In genomic region chr4:107623916-107624315, GRCm38 (mm10) we compare ENCODE assay signal across 19 mouse cellular contexts.
A peak's percentile ranks its signal among the peaks of the same experiment; 100 is the strongest.
DNase-seq lines count a peak whose midpoint lies in the region; ATAC-seq lines count a peak whose summit lies in the region.
"Had no signal": no experiment of that assay in that cellular context is flagged by ENCODE, and none has a peak within 500 bp of the region (broad histone marks: within the 10 kb centered on the region; RNA-seq: fewer than 3 reads in every experiment).

No protein-coding gene starts in this region.

- H3K36me3 ChIP-seq in heart, embryonic 11.5 days (ENCODE audit: control insufficient read depth, insufficient read depth, low read length): no peaks in the 10 kb centered on the region
- H3K36me3 ChIP-seq: forebrain, embryonic 15.5 days; limb, embryonic 13.5 days; neural tube, embryonic 13.5 days had no signal

- peaks cover 11% of the 10 kb centered on the region for H3K4me1 ChIP-seq in heart, embryonic 11.5 days (ENCODE audit: control insufficient read depth, insufficient read depth, low read length)
- H3K4me1 ChIP-seq: forebrain, embryonic 15.5 days had no signal

- no peak for ATAC-seq in heart, embryonic 11.5 days (replicated peaks; ENCODE audit: insufficient number of reproducible peaks, low FRiP score, low TSS enrichment)
- ATAC-seq: forebrain, embryonic 15.5 days had no signal

- H3K4me2 ChIP-seq in heart, embryonic 11.5 days: no peak overlapping the region
- H3K4me2 ChIP-seq: forebrain, embryonic 15.5 days; limb, embryonic 13.5 days; neural tube, embryonic 13.5 days had no signal

- 0 out of 2 replicates have a peak, but pooled peaks cover 8% of the 10 kb centered on the region for H3K27me3 ChIP-seq in heart, embryonic 11.5 days (ENCODE audit: control insufficient read depth, insufficient read depth, low read length)
- H3K27me3 ChIP-seq: CH12.LX; forebrain, embryonic 15.5 days; neural tube, embryonic 13.5 days had no signal

- no peak overlapping the region for H3K27ac ChIP-seq in heart, embryonic 11.5 days (ENCODE audit: low read depth, low read length)
- H3K27ac ChIP-seq: forebrain, embryonic 15.5 days; limb, embryonic 13.5 days had no signal

- H3K9me3 ChIP-seq in heart, embryonic 11.5 days (replicated peaks; ENCODE audit: control insufficient read depth, low read length): no peaks in the 10 kb centered on the region
- H3K9me3 ChIP-seq: forebrain, embryonic 15.5 days; limb, embryonic 13.5 days; neural tube, embryonic 13.5 days had no signal

- 85% methylated on average over 6 of the region's 6 CpGs for WGBS in heart, embryonic 11.5 days (ENCODE audit: insufficient replicate concordance)

- no peak overlapping the region for H3K9ac ChIP-seq in heart, embryonic 11.5 days (ENCODE audit: low read depth, low read length)
- H3K9ac ChIP-seq: forebrain, embryonic 15.5 days; limb, embryonic 13.5 days; neural tube, embryonic 13.5 days had no signal

- DNase-seq in heart, adult 8-10 months (ENCODE audit: low spot score): peak; percentile 13
- DNase-seq in ovary, postnatal 36 days (ENCODE audit: low spot score): peak; percentile 24
- DNase-seq in ovary, postnatal 10 days (ENCODE audit: low spot score): no peak
- DNase-seq in fibroblast of lung, adult 2 months (ENCODE audit: low read depth): peak; percentile 89
- DNase-seq in skeletal muscle tissue, adult 2 months (ENCODE audit: low read depth, low spot score): peak; percentile 78
- no peak for DNase-seq in B cell, adult 2 months
- no peak for DNase-seq in cerebellum, postnatal 4 days (ENCODE audit: low spot score in 2 of 2)
- DNase-seq: cerebellum, adult 11 months; cerebellum, postnatal 36 days; heart, postnatal 4 days; kidney, adult 11 months; layer of hippocampus, postnatal 36 days; lung, adult 18-20 months; thymus, adult 18-20 months had no signal

- H3K4me3 ChIP-seq in heart, embryonic 11.5 days (ENCODE audit: low read depth, low read length): no peak overlapping the region
- H3K4me3 ChIP-seq: forebrain, embryonic 15.5 days; limb, embryonic 13.5 days; neural tube, embryonic 13.5 days had no signal

Comparison
In these comparisons a context has a peak if more than half of its experiments do, and no peak if none do; other contexts are left out.
1. DNase-seq: peak in heart, adult 8-10 months (single experiment), ovary, postnatal 36 days (single experiment), fibroblast of lung, adult 2 months (single experiment) and skeletal muscle tissue, adult 2 months (single experiment); none in ovary, postnatal 10 days (single experiment), B cell, adult 2 months (0 of 2) and cerebellum, postnatal 4 days (0 of 2).